Mouse (Mus musculus): ENCODE data around the gene Xpc. TPM values are rescaled to one million over a fixed set of nuclear protein-coding genes. Genes with fewer than 3 reads are reported as not detected.
A peak's percentile ranks its signal among the peaks of the same experiment; 100 is the strongest.

Gene Xpc
- polyA plus RNA-seq, 1 experiment from 2014 or later: 18.6 TPM

DNA sequence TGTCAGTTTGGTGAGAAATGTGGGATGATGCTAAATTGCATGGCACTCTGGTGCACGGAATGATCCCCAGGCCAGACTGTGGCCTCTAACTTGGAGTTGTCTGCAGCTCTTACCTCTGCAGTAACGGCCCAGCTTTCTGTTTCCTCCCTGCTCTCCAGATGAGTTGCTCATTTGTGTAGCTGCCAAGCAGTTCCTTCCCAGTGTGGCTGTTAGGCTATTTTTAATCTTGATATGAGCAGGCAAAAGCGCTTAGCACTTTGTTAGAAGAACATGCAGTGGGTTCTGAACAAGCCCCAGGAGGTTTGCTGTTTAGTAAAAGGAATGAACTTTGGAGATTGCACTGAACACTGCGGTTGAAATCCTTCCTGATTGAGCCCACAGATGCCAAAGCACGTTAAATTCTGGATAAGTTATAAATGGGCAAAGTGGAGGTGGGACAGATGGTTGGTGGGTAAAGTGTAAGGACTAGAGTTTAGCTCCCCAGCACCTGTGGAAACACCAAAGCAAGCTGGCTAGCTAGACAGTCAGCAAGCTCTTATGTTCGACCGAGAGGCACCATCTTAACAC lies 2.8 kb upstream of the Xpc start:
- 94% methylated on average over 7 of the region's 7 CpGs for WGBS
- Histone ChIP-seq H3K27me3 (no peaks in the 10 kb centered on the region), H3K4me3 (no peak overlapping the region), H3K4me2 (no peak overlapping the region), H3K9ac (no peak overlapping the region), H3K36me3 (ENCODE audit: poor library complexity, severe bottlenecking) (peaks cover 57% of the 10 kb centered on the region), H3K4me1 (peaks cover 18% of the 10 kb centered on the region), H3K9me3 (replicated peaks) (no peaks in the 10 kb centered on the region), H3K27ac (no peak overlapping the region)
- ATAC-seq: no peak

DNA sequence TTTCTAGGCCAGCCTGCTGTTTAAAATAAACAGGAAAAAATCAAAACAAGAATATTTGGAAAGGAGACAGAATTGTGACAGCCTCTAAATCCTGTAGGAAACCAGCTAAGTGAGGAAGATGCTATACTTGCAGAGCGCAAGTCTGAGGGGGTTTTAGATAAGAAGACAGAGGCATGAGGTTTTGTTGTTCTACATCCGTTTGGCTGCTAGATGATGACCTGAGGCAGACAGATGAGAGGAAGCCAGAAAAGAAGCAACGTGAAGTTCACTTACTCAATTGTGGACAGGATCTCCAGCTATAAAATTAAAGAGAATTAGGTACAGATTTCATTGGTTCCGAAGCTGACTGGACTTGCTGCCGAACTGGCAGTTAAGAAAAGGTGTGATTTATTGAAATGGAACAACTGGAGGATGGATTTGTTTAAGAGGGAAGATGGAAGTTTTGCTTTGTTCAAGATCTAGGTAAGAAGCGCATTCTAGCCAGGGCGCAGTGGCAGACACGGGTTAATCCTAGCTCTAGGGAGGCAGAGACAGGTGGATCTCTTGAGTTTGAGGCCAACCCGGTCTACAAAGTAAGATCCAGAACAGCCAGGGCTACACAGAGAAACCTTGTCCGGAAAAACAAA lies 838 bp downstream of the Xpc start:
- Histone ChIP-seq H3K4me2 (peak overlapping the region; percentile 86), H3K36me3 (ENCODE audit: poor library complexity, severe bottlenecking) (peaks cover 24% of the 10 kb centered on the region), H3K27ac (no peak overlapping the region), H3K9ac (peak overlapping the region; percentile 78), H3K27me3 (no peaks in the 10 kb centered on the region), H3K4me3 (peak overlapping the region; percentile 84), H3K9me3 (replicated peaks) (no peaks in the 10 kb centered on the region), H3K4me1 (peaks cover 18% of the 10 kb centered on the region)
- ATAC-seq: no peak; the same call in 1 of the 2 replicates
- WGBS: 40% methylated on average over 10 of the region's 10 CpGs

DNA sequence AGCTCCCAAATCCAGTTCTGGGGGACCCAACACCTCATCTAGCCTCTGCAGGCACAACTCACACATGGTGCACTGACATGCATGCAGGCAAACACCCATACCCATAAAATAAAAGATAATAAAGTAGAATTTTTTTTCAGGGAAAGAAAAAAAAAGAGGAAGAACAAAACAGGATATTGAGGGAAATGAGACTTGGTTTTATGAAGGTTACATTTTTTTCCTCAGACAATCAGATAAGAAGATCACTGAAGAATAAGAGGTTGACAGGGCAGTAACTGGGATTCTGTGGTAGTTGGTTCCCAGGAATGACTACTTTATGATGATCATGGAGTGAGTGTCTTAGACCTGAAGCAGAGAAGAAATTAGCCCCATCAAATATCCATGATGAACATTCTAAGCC lies 1.6 kb downstream of the Xpc start:
- ATAC-seq: no peak
- peaks cover 17% of the 10 kb centered on the region for H3K36me3 ChIP-seq (ENCODE audit: poor library complexity, severe bottlenecking)
- H3K27ac ChIP-seq: no peak overlapping the region
- no peak overlapping the region for H3K4me3 ChIP-seq
- H3K9me3 ChIP-seq (replicated peaks): no peaks in the 10 kb centered on the region
- peak overlapping the region; percentile 86 for H3K4me2 ChIP-seq
- H3K4me1 ChIP-seq: peaks cover 18% of the 10 kb centered on the region
- H3K27me3 ChIP-seq: no peaks in the 10 kb centered on the region
- no peak overlapping the region for H3K9ac ChIP-seq

DNA sequence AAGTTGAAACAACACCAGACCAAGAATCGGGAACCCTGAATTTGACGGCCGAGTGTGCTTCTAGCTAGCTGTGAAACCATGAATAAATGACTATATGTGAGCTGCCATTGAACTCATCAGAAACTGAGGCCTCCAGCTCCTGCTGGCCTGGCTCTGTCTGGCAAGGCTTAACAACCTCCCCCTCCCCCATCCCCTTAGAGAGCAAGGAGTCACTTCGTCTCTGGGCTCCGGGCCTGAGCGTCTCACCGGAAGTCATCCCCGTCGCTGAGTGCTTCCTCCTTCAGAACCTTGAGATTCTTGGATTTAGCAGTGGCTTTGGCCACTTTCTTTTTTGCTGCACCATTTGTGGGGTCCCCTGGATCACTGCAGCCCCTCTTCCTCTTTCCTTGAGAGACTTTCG lies 5.5 kb downstream of the Xpc start:
- no peak for ATAC-seq
- Histone ChIP-seq H3K36me3 (ENCODE audit: poor library complexity, severe bottlenecking) (peaks cover 38% of the 10 kb centered on the region), H3K4me3 (no peak overlapping the region), H3K27me3 (no peaks in the 10 kb centered on the region), H3K9me3 (replicated peaks) (no peaks in the 10 kb centered on the region), H3K4me2 (no peak overlapping the region), H3K27ac (no peak overlapping the region), H3K9ac (no peak overlapping the region), H3K4me1 (peaks cover 7% of the 10 kb centered on the region)
- 88% methylated on average over 10 of the region's 10 CpGs for WGBS

DNA sequence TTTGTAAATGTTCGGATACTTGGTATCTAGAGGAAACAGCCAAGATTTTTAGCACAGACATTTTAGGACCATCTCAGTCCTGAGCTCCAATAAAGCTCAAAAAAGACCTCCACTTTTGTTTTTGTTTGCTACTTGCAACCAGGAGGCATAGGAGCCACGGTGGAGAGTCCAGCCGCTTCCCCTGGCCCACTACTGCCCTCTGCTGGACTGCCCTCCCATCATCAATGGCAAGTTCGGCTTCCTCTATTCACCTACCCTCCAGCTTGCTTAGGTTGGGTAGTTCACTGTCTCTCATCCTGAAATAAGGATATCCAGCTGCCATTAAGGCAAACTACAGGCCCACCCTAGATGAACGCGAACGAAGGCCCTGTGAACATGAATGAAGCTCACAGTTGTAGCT lies 6.4 kb downstream of the Xpc start:
- H3K9ac ChIP-seq: no peak overlapping the region
- H3K4me1 ChIP-seq: no peaks in the 10 kb centered on the region
- no peak overlapping the region for H3K27ac ChIP-seq
- H3K4me2 ChIP-seq: no peak overlapping the region
- no peaks in the 10 kb centered on the region for H3K9me3 ChIP-seq (replicated peaks)
- no peaks in the 10 kb centered on the region for H3K27me3 ChIP-seq
- WGBS: 41% methylated on average over 7 of the region's 7 CpGs
- peaks cover 47% of the 10 kb centered on the region for H3K36me3 ChIP-seq (ENCODE audit: poor library complexity, severe bottlenecking)
- ATAC-seq: no peak
- H3K4me3 ChIP-seq: no peak overlapping the region

DNA sequence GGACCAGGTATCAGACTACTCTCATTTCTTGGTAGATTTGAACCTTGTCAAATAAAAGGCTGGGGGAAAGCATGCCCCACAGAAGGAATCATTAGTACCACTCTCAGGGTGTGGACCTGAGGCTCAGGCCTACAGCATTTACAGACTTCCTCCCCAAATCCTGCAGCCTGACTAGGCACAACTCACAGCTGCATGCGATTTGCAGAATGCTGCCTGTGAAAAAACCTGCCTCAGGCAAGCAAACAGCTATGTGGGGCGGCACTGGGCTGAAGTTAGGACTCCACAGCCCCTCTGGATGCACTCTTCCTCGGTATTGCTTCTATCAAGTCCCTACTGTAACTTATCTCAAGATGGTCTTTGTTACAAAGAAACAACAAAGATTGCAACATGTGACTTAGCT lies 7.6 kb downstream of the Xpc start:
- WGBS: 92% methylated on average over 3 of the region's 3 CpGs
- H3K4me1 ChIP-seq: no peaks in the 10 kb centered on the region
- H3K36me3 ChIP-seq (ENCODE audit: poor library complexity, severe bottlenecking): peaks cover 60% of the 10 kb centered on the region
- H3K4me3 ChIP-seq: no peak overlapping the region
- H3K9me3 ChIP-seq (replicated peaks): no peaks in the 10 kb centered on the region
- no peak overlapping the region for H3K4me2 ChIP-seq
- ATAC-seq: no peak
- H3K9ac ChIP-seq: no peak overlapping the region
- no peak overlapping the region for H3K27ac ChIP-seq
- H3K27me3 ChIP-seq: no peaks in the 10 kb centered on the region

GRCm38 (mm10) chr6:91506036-91506435 lies 9.7 kb downstream of the Xpc start:
- Histone ChIP-seq H3K27me3 (no peaks in the 10 kb centered on the region), H3K36me3 (ENCODE audit: poor library complexity, severe bottlenecking) (peaks cover 80% of the 10 kb centered on the region), H3K4me3 (no peak overlapping the region), H3K27ac (no peak overlapping the region), H3K9me3 (replicated peaks) (no peaks in the 10 kb centered on the region), H3K4me1 (no peaks in the 10 kb centered on the region), H3K4me2 (no peak overlapping the region), H3K9ac (no peak overlapping the region)
- ATAC-seq: no peak
- WGBS: 91% methylated on average over 5 of the region's 5 CpGs

GRCm38 (mm10) chr6:91503302-91503701 lies 12.4 kb downstream of the Xpc start:
- 93% methylated on average over 1 of the region's 1 CpGs for WGBS
- no peak overlapping the region for H3K27ac ChIP-seq

GRCm38 (mm10) chr6:91494526-91494925 lies 21.2 kb downstream of the Xpc start:
- H3K4me1 ChIP-seq: peaks cover 4% of the 10 kb centered on the region; the same call in 1 of the 2 replicates
- no peaks in the 10 kb centered on the region for H3K9me3 ChIP-seq (replicated peaks)
- 90% methylated on average over 8 of the region's 8 CpGs for WGBS
- H3K9ac ChIP-seq: no peak overlapping the region
- ATAC-seq: no peak
- H3K27ac ChIP-seq: no peak overlapping the region
- no peak overlapping the region for H3K4me2 ChIP-seq
- no peaks in the 10 kb centered on the region for H3K27me3 ChIP-seq
- no peak overlapping the region for H3K4me3 ChIP-seq
- H3K36me3 ChIP-seq (ENCODE audit: poor library complexity, severe bottlenecking): peaks cover 97% of the 10 kb centered on the region

More at GRCm38 (mm10) chr6:91503302-91503701, 12.4 kb downstream of the Xpc start:
- H3K4me1 ChIP-seq: no peaks in the 10 kb centered on the region
- H3K9me3 ChIP-seq (replicated peaks): no peaks in the 10 kb centered on the region
- H3K36me3 ChIP-seq (ENCODE audit: poor library complexity, severe bottlenecking): peaks cover 100% of the 10 kb centered on the region
- no peaks in the 10 kb centered on the region for H3K27me3 ChIP-seq
- H3K4me3 ChIP-seq: no peak overlapping the region
- H3K9ac ChIP-seq: no peak overlapping the region
- H3K4me2 ChIP-seq: no peak overlapping the region
- no peak for ATAC-seq

- 91% methylated on average over 10 of the region's 10 CpGs for WGBS
- peaks cover 94% of the 10 kb centered on the region for H3K36me3 ChIP-seq (ENCODE audit: poor library complexity, severe bottlenecking)
- no peak overlapping the region for H3K27ac ChIP-seq
- no peak overlapping the region for H3K9ac ChIP-seq
- H3K27me3 ChIP-seq: no peaks in the 10 kb centered on the region
- no peak overlapping the region for H3K4me2 ChIP-seq
- no peaks in the 10 kb centered on the region for H3K9me3 ChIP-seq (replicated peaks)
- ATAC-seq: no peak
- H3K4me1 ChIP-seq: peaks cover 4% of the 10 kb centered on the region; the same call in 1 of the 2 replicates
- no peak overlapping the region for H3K4me3 ChIP-seq
These were observed 22.6 kb downstream of the Xpc start for GRCm38 (mm10) chr6:91493053-91493452.

DNA sequence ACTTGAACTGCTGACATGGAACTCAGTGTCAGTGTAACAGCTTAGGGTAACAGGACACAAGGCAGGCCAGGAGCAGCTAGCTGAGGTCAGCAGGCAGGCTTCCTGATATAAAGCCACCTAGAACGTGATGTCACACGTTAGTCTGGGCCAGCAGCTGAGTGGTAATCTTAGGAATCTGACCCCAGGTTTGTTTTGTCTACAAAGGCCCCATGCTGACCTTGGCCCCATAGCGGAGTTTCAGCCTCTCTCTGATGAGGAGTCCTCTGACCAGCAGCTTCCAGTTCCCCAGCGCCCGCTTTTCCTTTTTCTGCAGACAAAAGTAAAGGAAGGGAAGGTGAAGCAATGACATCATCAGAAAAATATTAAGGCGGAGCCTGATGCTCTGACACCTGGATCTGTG lies 24.7 kb downstream of the Xpc start:
- H3K27me3 ChIP-seq: no peaks in the 10 kb centered on the region
- 75% methylated on average over 6 of the region's 6 CpGs for WGBS
- ATAC-seq: no peak
- no peak overlapping the region for H3K4me2 ChIP-seq
- no peak overlapping the region for H3K27ac ChIP-seq
- peaks cover 94% of the 10 kb centered on the region for H3K36me3 ChIP-seq (ENCODE audit: poor library complexity, severe bottlenecking)
- no peaks in the 10 kb centered on the region for H3K9me3 ChIP-seq (replicated peaks)
- H3K9ac ChIP-seq: no peak overlapping the region
- peaks cover 4% of the 10 kb centered on the region; the same call in 1 of the 2 replicates for H3K4me1 ChIP-seq
- H3K4me3 ChIP-seq: no peak overlapping the region

GRCm38 (mm10) chr6:91489872-91490271 lies 25.8 kb downstream of the Xpc start:
- Histone ChIP-seq H3K9me3 (replicated peaks) (no peaks in the 10 kb centered on the region), H3K36me3 (ENCODE audit: poor library complexity, severe bottlenecking) (peaks cover 94% of the 10 kb centered on the region), H3K4me3 (no peak overlapping the region), H3K4me1 (peaks cover 4% of the 10 kb centered on the region; the same call in 1 of the 2 replicates), H3K9ac (no peak overlapping the region), H3K4me2 (no peak overlapping the region), H3K27me3 (no peaks in the 10 kb centered on the region), H3K27ac (peak overlapping the region; percentile 44; the same call in 1 of the 2 replicates)
- WGBS: 82% methylated on average over 10 of the region's 10 CpGs
- no peak for ATAC-seq
